Mouse (Mus musculus) limb, embryonic 14.5 days (tissue): Measurements from ENCODE around the gene Aff3. TPM values are rescaled to one million over a fixed set of nuclear protein-coding genes. Genes with fewer than 3 reads are reported as not detected.

Experiments used
- ATAC-seq: fragments of 200-750 bp; cut with Nextera tagmentation; 2 replicates; pipeline ENCODE4 v1.8.0; 2017; ENCODE audit warnings: low read depth, moderate number of reproducible peaks, moderate TSS enrichment; ENCODE audit not compliant: low FRiP score
- DNase-seq: peaks from one replicate; pipeline ENCODE4 v3.0.0-alpha.2; 2015; ENCODE audit warnings: low spot score
- H3K27ac ChIP-seq: fragments of 300-500 bp; sonication (generic); replicated peaks from 2 replicates; pipeline ENCODE4 v1.5.1; 2014; ENCODE audit warnings: low read depth, mild to moderate bottlenecking, low read length, moderate library complexity, mixed read lengths
- H3K27me3 ChIP-seq: fragments of 300-500 bp; sonication (generic); 2 replicates; pipeline ENCODE4 v1.6.1; 2014; ENCODE audit warnings: low read length, mixed read lengths; ENCODE audit not compliant: control insufficient read depth, insufficient read depth
- H3K36me3 ChIP-seq: fragments of 300-500 bp; sonication (generic); 2 replicates; pipeline ENCODE4 v1.6.1; 2014; ENCODE audit warnings: mild to moderate bottlenecking, low read length, moderate library complexity, mixed read lengths; ENCODE audit not compliant: control insufficient read depth, insufficient read depth
- H3K4me1 ChIP-seq: fragments of 300-500 bp; sonication (generic); 2 replicates; pipeline ENCODE4 v1.6.1; 2014; ENCODE audit warnings: antibody characterized with exemption, low read length, mixed read lengths; ENCODE audit not compliant: control insufficient read depth, insufficient read depth
- H3K4me2 ChIP-seq: fragments of 300-500 bp; sonication (generic); replicated peaks from 2 replicates; pipeline ENCODE4 v1.6.1; 2014; ENCODE audit warnings: low read depth, mild to moderate bottlenecking, low read length, moderate library complexity; ENCODE audit not compliant: severe bottlenecking
- H3K4me3 ChIP-seq: fragments of 300-500 bp; sonication (generic); replicated peaks from 2 replicates; pipeline ENCODE4 v1.5.1; 2014; ENCODE audit warnings: low read length
- H3K9ac ChIP-seq: fragments of 300-500 bp; sonication (generic); 2 replicates; pipeline ENCODE4 v1.6.1; 2014; ENCODE audit warnings: mild to moderate bottlenecking, low read depth, low read length, moderate library complexity; ENCODE audit not compliant: severe bottlenecking
- H3K9me3 ChIP-seq: fragments of 300-500 bp; sonication (generic); 2 replicates; pipeline ENCODE4 v1.6.1; 2016; ENCODE audit warnings: low read length; ENCODE audit not compliant: control insufficient read depth
- POLR2A ChIP-seq: fragments of 200-500 bp; IDR thresholded peaks from 2 replicates; pipeline ENCODE4 v1.8.0; 2012; ENCODE audit warnings: inconsistent platforms, mild to moderate bottlenecking, moderate library complexity, borderline replicate concordance; ENCODE audit not compliant: insufficient read depth, insufficient read length; ENCODE audit errors: extremely low read depth
- WGBS: fragments of 180-500 bp; shearing (Covaris S2); extraction: QIAGEN DNeasy Blood & Tissue Kit; methylation state at CpG from one replicate; pipeline ENCODE4 v1.1.7; 2014; 5-methylcytosine and 5-hydroxymethylcytosine counted together
- polyA plus RNA-seq, 2 experiments: library from polyadenylated mRNA; depleted of rRNA in 1 of 2; stranded (reverse) in 1 of 2; unstranded in 1 of 2; fragments of >200 nt; fragmentation: Nextera tagmentation in 1 of 2; extraction: Ambion mirVana in 1 of 2; gene quantifications; 2 replicates each; pipeline versions ENCODE4 v1.2.1 to v1.2.3; 2012 to 2014

Gene Aff3
- polyA plus RNA-seq, 2 experiments, result 20.4 to 22.4 TPM

GRCm38 (mm10) chr1:38320126-38320970, 344.4 kb downstream of the Aff3 start:
- H3K4me2 ChIP-seq, result peak overlapping the region; percentile 8; the same call in 1 of the 2 replicates
- no peak overlapping the region for H3K9ac ChIP-seq
- no peaks in the 10 kb centered on the region for H3K36me3 ChIP-seq
- H3K27ac ChIP-seq, result no peak overlapping the region
- ATAC-seq (peak; percentile 68), DNase-seq (peak; percentile 52)
- no peaks in the 10 kb centered on the region for H3K27me3 ChIP-seq
- TF ChIP-seq POLR2A, result no peak
- H3K4me1 ChIP-seq, result peaks cover 11% of the 10 kb centered on the region
- H3K9me3 ChIP-seq, result no peaks in the 10 kb centered on the region
- WGBS, result 25% methylated on average over 16 of the region's 16 CpGs
- no peak overlapping the region for H3K4me3 ChIP-seq

- TF ChIP-seq POLR2A, result no peak
- 85% methylated on average over 2 of the region's 2 CpGs for WGBS
- no peak overlapping the region for H3K9ac ChIP-seq
- no peak overlapping the region for H3K27ac ChIP-seq
- no peak overlapping the region for H3K4me3 ChIP-seq
- no peak overlapping the region for H3K4me2 ChIP-seq
- DNase-seq (no peak), ATAC-seq (no peak)
- H3K36me3 ChIP-seq, result no peaks in the 10 kb centered on the region
- H3K27me3 ChIP-seq, result no peaks in the 10 kb centered on the region
- H3K4me1 ChIP-seq, result peaks cover 11% of the 10 kb centered on the region
- no peaks in the 10 kb centered on the region for H3K9me3 ChIP-seq
Observed at GRCm38 (mm10) chr1:38318614-38319013, 346.1 kb downstream of the Aff3 start.

DNA sequence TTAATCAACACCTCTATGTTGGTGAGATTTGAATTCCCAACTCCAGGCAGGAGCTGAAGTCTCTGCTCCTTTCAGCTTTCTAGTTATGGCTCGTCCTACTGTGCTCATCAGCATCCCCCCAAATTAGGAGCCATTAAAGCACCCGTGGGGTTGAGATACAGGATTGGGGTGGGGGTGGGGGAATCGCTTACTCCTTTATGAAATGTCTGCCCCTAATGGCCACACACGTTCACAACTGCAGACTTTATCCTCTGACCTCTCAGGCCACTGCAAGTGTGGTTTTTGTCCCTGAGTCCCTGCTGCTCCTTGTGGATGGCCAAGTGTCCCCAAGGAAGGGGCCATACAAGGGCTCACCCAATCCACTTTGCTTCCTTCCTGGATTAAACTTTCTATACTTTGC, 348.8 kb downstream of the Aff3 start:
- H3K27me3 ChIP-seq, result no peaks in the 10 kb centered on the region
- 74% methylated on average over 4 of the region's 4 CpGs for WGBS
- DNase-seq (no peak), ATAC-seq (no peak)
- TF ChIP-seq POLR2A, result no peak
- H3K9me3 ChIP-seq, result no peaks in the 10 kb centered on the region
- no peaks in the 10 kb centered on the region for H3K36me3 ChIP-seq
- H3K27ac ChIP-seq, result no peak overlapping the region
- H3K4me3 ChIP-seq, result no peak overlapping the region
- H3K4me1 ChIP-seq, result peaks cover 7% of the 10 kb centered on the region
- no peak overlapping the region for H3K9ac ChIP-seq
- H3K4me2 ChIP-seq, result no peak overlapping the region

DNA sequence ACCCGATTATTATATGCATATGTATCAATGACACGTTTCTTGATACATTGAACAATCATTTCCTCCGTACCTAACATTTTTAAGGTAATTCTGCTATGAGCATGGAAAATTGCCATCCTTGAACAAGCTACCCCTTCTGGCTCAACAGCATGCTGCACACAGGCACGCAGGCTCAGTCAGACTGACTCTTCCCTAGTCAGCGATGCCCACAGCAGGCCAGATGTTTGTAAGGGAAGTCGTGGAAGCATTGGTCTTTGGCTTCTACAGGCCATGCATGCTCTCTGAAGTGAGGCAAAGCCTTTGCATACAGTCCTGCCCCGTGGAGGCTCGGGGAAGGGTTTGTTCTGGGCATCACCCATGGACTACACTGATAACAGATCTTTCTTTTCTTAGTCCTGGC, 354.3 kb downstream of the Aff3 start:
- Histone ChIP-seq H3K9ac (no peak overlapping the region), H3K4me1 (peaks cover 29% of the 10 kb centered on the region), H3K27me3 (no peaks in the 10 kb centered on the region), H3K4me3 (no peak overlapping the region), H3K9me3 (no peaks in the 10 kb centered on the region), H3K36me3 (no peaks in the 10 kb centered on the region), H3K4me2 (no peak overlapping the region), H3K27ac (no peak overlapping the region)
- TF ChIP-seq POLR2A, result no peak
- no peak for DNase-seq
- WGBS, result 63% methylated on average over 8 of the region's 8 CpGs
- ATAC-seq, result no peak

DNA sequence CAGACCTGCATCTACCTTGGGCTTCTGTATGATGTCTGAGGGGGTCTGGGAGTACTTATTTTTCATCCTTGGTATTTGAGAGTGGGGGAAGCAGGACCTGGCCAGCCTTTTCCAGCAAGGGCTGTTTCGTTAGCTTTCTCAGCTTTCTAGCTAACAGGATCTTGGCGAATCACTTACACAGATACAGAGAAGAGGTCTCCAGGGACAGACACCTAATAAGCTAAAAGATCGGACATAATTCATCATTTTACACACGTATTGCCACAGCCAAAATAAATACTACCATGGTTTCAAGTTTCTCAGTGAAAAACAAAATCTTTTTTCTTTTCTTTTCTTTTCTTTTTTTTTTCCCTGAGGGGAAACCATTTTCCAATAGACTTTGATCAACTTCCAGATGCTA, 354.7 kb downstream of the Aff3 start:
- Histone ChIP-seq H3K27me3 (no peaks in the 10 kb centered on the region), H3K27ac (no peak overlapping the region), H3K4me1 (peaks cover 31% of the 10 kb centered on the region), H3K4me3 (no peak overlapping the region), H3K36me3 (no peaks in the 10 kb centered on the region), H3K9me3 (no peaks in the 10 kb centered on the region), H3K4me2 (no peak overlapping the region), H3K9ac (no peak overlapping the region)
- DNase-seq (peak; percentile 42), ATAC-seq (no peak)
- TF ChIP-seq POLR2A, result no peak
- WGBS, result 63% methylated on average over 4 of the region's 4 CpGs
